Mouse (Mus musculus): Measurements from ENCODE around the gene D230025D16Rik. TPM values are rescaled to one million over a fixed set of nuclear protein-coding genes. Genes with fewer than 3 reads are reported as not detected.
A peak's percentile ranks its signal among the peaks of the same experiment; 100 is the strongest.
"Not testable (repeated sequence)": the region's sequence is repeated elsewhere in the genome, so short reads cannot be mapped to it uniquely, and the experiment has no call there.

The D230025D16Rik gene
- total RNA-seq, 1 experiment = 41.7 TPM

DNA sequence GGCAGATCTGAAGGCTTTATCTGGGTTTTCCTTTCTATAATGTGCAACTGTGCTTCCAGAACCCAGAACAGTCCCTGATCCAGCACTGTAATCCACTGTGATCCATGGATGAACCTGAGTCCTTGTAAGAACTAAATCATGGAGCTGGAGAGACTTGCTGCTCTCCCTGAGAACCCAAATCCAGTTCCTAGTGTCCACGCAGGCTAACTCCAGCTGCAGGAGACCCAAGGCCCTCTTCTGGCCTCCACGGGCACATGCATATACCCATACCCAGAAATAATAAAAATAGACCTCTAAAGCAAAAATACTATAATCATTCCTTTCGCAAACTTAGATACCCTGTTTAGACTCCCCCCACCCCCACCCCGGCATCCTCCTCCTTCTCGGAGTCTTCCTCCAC, 63.3 kb downstream of the D230025D16Rik start:
- Histone ChIP-seq H3K4me1 (ENCODE audit: control insufficient read depth in 2 of 2, insufficient read depth in 2 of 2, low read length in 2 of 2, poor library complexity in 1 of 2) (peaks cover 0 to 29% of the 10 kb centered on the region in 2 experiments; a peak in 2 of 4 replicates), H3K4me3 (ENCODE audit: insufficient read depth in 1 of 2, low read depth in 1 of 2, low read length in 2 of 2, poor library complexity in 1 of 2, severe bottlenecking in 1 of 2) (no peak overlapping the region), H3K27ac (ENCODE audit: insufficient read depth, low read depth, low read length, poor library complexity, severe bottlenecking) (no peak overlapping the region), H3K36me3 (ENCODE audit: control insufficient read depth, insufficient read depth, low read length, poor library complexity, severe bottlenecking) (no peaks in the 10 kb centered on the region; the same call in 1 of the 2 replicates), H3K9me3 (ENCODE audit: control insufficient read depth, insufficient read depth, low read depth, low read length) (no peaks in the 10 kb centered on the region), H3K9ac (ENCODE audit: insufficient read depth, low read depth, low read length, poor library complexity, severe bottlenecking) (no peak overlapping the region)
- no peak for DNase-seq (ENCODE audit: low read depth, low spot score)
- TF ChIP-seq ZC3H11A (IDR thresholded peaks at IDR 0.05; ENCODE audit: borderline replicate concordance, low read depth, low read length) (no peak), CHD2 (IDR thresholded peaks at IDR 0.05; ENCODE audit: low read depth, low read length) (no peak), ZNF384 (IDR thresholded peaks at IDR 0.05; ENCODE audit: low read depth, low read length) (no peak), HCFC1 (IDR thresholded peaks at IDR 0.05; ENCODE audit: borderline replicate concordance, insufficient read depth, low read length) (no peak), MAFK (IDR thresholded peaks at IDR 0.05; ENCODE audit: insufficient read depth, low read depth, low read length) (no peak)
- in situ Hi-C loops (cut with MboI; ENCODE audit: low sequenced_read_pairs in 2 of 2, unreplicated experiment in 2 of 2) = no loop called here

- H3K4me1 ChIP-seq (ENCODE audit: control insufficient read depth in 2 of 2, insufficient read depth in 2 of 2, low read length in 2 of 2, poor library complexity in 1 of 2) = peaks cover 0 to 26% of the 10 kb centered on the region in 2 experiments; a peak in 2 of 4 replicates
- peak overlapping the region; percentile 81 for H3K9ac ChIP-seq (ENCODE audit: insufficient read depth, low read depth, low read length, poor library complexity, severe bottlenecking)
- H3K36me3 ChIP-seq (ENCODE audit: control insufficient read depth, insufficient read depth, low read length, poor library complexity, severe bottlenecking) = no peaks in the 10 kb centered on the region; the same call in 1 of the 2 replicates
- peak overlapping the region; percentile 38; the same call in 1 of the 2 replicates for H3K27ac ChIP-seq (ENCODE audit: insufficient read depth, low read depth, low read length, poor library complexity, severe bottlenecking)
- TF ChIP-seq ZC3H11A (IDR thresholded peaks at IDR 0.05; ENCODE audit: borderline replicate concordance, low read depth, low read length) (no peak), CHD2 (IDR thresholded peaks at IDR 0.05; ENCODE audit: low read depth, low read length) (peak; percentile 62; the same call in 1 of the 2 replicates), HCFC1 (IDR thresholded peaks at IDR 0.05; ENCODE audit: borderline replicate concordance, insufficient read depth, low read length) (peak; percentile 53; the same call in 1 of the 2 replicates), MAFK (IDR thresholded peaks at IDR 0.05; ENCODE audit: insufficient read depth, low read depth, low read length) (no peak)
- H3K9me3 ChIP-seq (ENCODE audit: control insufficient read depth, insufficient read depth, low read depth, low read length) = no peaks in the 10 kb centered on the region
- DNase-seq (ENCODE audit: low read depth, low spot score) = peak; percentile 96
- in situ Hi-C loops (cut with MboI; ENCODE audit: low sequenced_read_pairs in 2 of 2, unreplicated experiment in 2 of 2) = no loop called here
- peak overlapping the region; percentile 76 to 83 for H3K4me3 ChIP-seq (ENCODE audit: insufficient read depth in 1 of 2, low read depth in 1 of 2, low read length in 2 of 2, poor library complexity in 1 of 2, severe bottlenecking in 1 of 2)
Measured at GRCm38 (mm10) chr8:105288958-105289732, 64.2 kb downstream of the D230025D16Rik start.

GRCm38 (mm10) chr8:105289805-105290460, 65.0 kb downstream of the D230025D16Rik start, which contains the start of gene 4931428F04Rik:
4931428F04Rik (minus strand) TSS chr8:105289864.
- no peak for TF ChIP-seq MAFK (IDR thresholded peaks at IDR 0.05; ENCODE audit: insufficient read depth, low read depth, low read length)
- no peak for TF ChIP-seq ZNF384 (IDR thresholded peaks at IDR 0.05; ENCODE audit: low read depth, low read length)
- no peak for TF ChIP-seq CHD2 (IDR thresholded peaks at IDR 0.05; ENCODE audit: low read depth, low read length)
- no peak for TF ChIP-seq HCFC1 (IDR thresholded peaks at IDR 0.05; ENCODE audit: borderline replicate concordance, insufficient read depth, low read length)
- no peak for TF ChIP-seq ZC3H11A (IDR thresholded peaks at IDR 0.05; ENCODE audit: borderline replicate concordance, low read depth, low read length)
- H3K9ac ChIP-seq (ENCODE audit: insufficient read depth, low read depth, low read length, poor library complexity, severe bottlenecking) = peak within 1 kb of the TSS; percentile 81
- peaks cover 0 to 27% of the 10 kb centered on the region in 2 experiments; a peak in 2 of 4 replicates for H3K4me1 ChIP-seq (ENCODE audit: control insufficient read depth in 2 of 2, insufficient read depth in 2 of 2, low read length in 2 of 2, poor library complexity in 1 of 2)
- peak within 1 kb of the TSS; percentile 76 to 83 for H3K4me3 ChIP-seq (ENCODE audit: insufficient read depth in 1 of 2, low read depth in 1 of 2, low read length in 2 of 2, poor library complexity in 1 of 2, severe bottlenecking in 1 of 2)
- DNase-seq (ENCODE audit: low read depth, low spot score) = no peak
- no peaks in the 10 kb centered on the region for H3K9me3 ChIP-seq (ENCODE audit: control insufficient read depth, insufficient read depth, low read depth, low read length)
- H3K27ac ChIP-seq (ENCODE audit: insufficient read depth, low read depth, low read length, poor library complexity, severe bottlenecking) = peak within 1 kb of the TSS; percentile 38; the same call in 1 of the 2 replicates
- H3K36me3 ChIP-seq (ENCODE audit: control insufficient read depth, insufficient read depth, low read length, poor library complexity, severe bottlenecking) = no peaks in the 10 kb centered on the region; the same call in 1 of the 2 replicates
- in situ Hi-C loops (cut with MboI; ENCODE audit: low sequenced_read_pairs in 2 of 2, unreplicated experiment in 2 of 2) = no loop called here

GRCm38 (mm10) chr8:105290554-105291314, 65.8 kb downstream of the D230025D16Rik start:
- H3K4me1 ChIP-seq (ENCODE audit: control insufficient read depth in 2 of 2, insufficient read depth in 2 of 2, low read length in 2 of 2, poor library complexity in 1 of 2) = peaks cover under 1 to 33% of the 10 kb centered on the region in 2 experiments; a peak in 3 of 4 replicates
- peak overlapping the region; percentile 76 to 83 for H3K4me3 ChIP-seq (ENCODE audit: insufficient read depth in 1 of 2, low read depth in 1 of 2, low read length in 2 of 2, poor library complexity in 1 of 2, severe bottlenecking in 1 of 2)
- in situ Hi-C loops (cut with MboI; ENCODE audit: low sequenced_read_pairs in 2 of 2, unreplicated experiment in 2 of 2) = no loop called here
- H3K9ac ChIP-seq (ENCODE audit: insufficient read depth, low read depth, low read length, poor library complexity, severe bottlenecking) = peak overlapping the region; percentile 2; the same call in 1 of the 2 replicates
- peak; percentile 95 for DNase-seq (ENCODE audit: low read depth, low spot score)
- H3K27ac ChIP-seq (ENCODE audit: insufficient read depth, low read depth, low read length, poor library complexity, severe bottlenecking) = no peak overlapping the region
- H3K9me3 ChIP-seq (ENCODE audit: control insufficient read depth, insufficient read depth, low read depth, low read length) = no peaks in the 10 kb centered on the region
- TF ChIP-seq ZC3H11A (IDR thresholded peaks at IDR 0.05; ENCODE audit: borderline replicate concordance, low read depth, low read length) (0 out of 2 replicates have a peak, but pooled peaks have one; percentile 39), MAFK (IDR thresholded peaks at IDR 0.05; ENCODE audit: insufficient read depth, low read depth, low read length) (no peak), ZNF384 (IDR thresholded peaks at IDR 0.05; ENCODE audit: low read depth, low read length) (no peak), HCFC1 (IDR thresholded peaks at IDR 0.05; ENCODE audit: borderline replicate concordance, insufficient read depth, low read length) (0 out of 2 replicates have a peak, but pooled peaks have one; percentile 26)
- H3K36me3 ChIP-seq (ENCODE audit: control insufficient read depth, insufficient read depth, low read length, poor library complexity, severe bottlenecking) = no peaks in the 10 kb centered on the region; the same call in 1 of the 2 replicates

DNA sequence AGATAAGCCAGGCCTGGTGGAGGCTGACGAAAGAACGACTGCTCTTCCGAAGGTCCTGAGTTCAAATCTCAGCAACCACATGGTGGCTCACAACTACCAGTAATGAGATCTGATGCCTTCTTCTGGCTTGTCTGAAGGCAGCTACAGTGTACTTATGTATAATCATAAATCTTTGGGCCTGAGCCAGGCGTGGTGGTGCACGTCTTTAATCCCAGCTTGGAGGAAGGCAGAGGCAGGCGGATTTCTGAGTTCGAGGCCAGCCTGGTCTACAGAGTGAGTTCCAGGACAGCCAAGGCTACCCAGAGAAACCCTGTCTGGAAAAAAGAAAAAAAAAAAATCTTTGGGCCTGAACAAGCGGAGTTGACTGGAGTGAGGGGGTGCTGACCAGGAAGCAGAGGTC, 66.4 kb downstream of the D230025D16Rik start:
- peaks cover 2 to 38% of the 10 kb centered on the region in 2 experiments; a peak in 3 of 4 replicates for H3K4me1 ChIP-seq (ENCODE audit: control insufficient read depth in 2 of 2, insufficient read depth in 2 of 2, low read length in 2 of 2, poor library complexity in 1 of 2)
- H3K36me3 ChIP-seq (ENCODE audit: control insufficient read depth, insufficient read depth, low read length, poor library complexity, severe bottlenecking); H3K4me3 ChIP-seq (ENCODE audit: insufficient read depth in 1 of 2, low read depth in 1 of 2, low read length in 2 of 2, poor library complexity in 1 of 2, severe bottlenecking in 1 of 2); in situ Hi-C loops (cut with MboI; ENCODE audit: low sequenced_read_pairs in 2 of 2, unreplicated experiment in 2 of 2); H3K9ac ChIP-seq (ENCODE audit: insufficient read depth, low read depth, low read length, poor library complexity, severe bottlenecking); DNase-seq (ENCODE audit: low read depth, low spot score); H3K27ac ChIP-seq (ENCODE audit: insufficient read depth, low read depth, low read length, poor library complexity, severe bottlenecking); H3K9me3 ChIP-seq (ENCODE audit: control insufficient read depth, insufficient read depth, low read depth, low read length): not testable (repeated sequence)

- H3K27ac ChIP-seq (ENCODE audit: insufficient read depth, low read depth, low read length, poor library complexity, severe bottlenecking); H3K4me3 ChIP-seq (ENCODE audit: insufficient read depth in 1 of 2, low read depth in 1 of 2, low read length in 2 of 2, poor library complexity in 1 of 2, severe bottlenecking in 1 of 2); H3K36me3 ChIP-seq (ENCODE audit: control insufficient read depth, insufficient read depth, low read length, poor library complexity, severe bottlenecking); H3K9ac ChIP-seq (ENCODE audit: insufficient read depth, low read depth, low read length, poor library complexity, severe bottlenecking); H3K9me3 ChIP-seq (ENCODE audit: control insufficient read depth, insufficient read depth, low read depth, low read length); in situ Hi-C loops (cut with MboI; ENCODE audit: low sequenced_read_pairs in 2 of 2, unreplicated experiment in 2 of 2); DNase-seq (ENCODE audit: low read depth, low spot score): not testable (repeated sequence)
- H3K4me1 ChIP-seq (ENCODE audit: control insufficient read depth in 2 of 2, insufficient read depth in 2 of 2, low read length in 2 of 2, poor library complexity in 1 of 2) = peaks cover 2 to 36% of the 10 kb centered on the region in 2 experiments; a peak in 3 of 4 replicates
Measured at GRCm38 (mm10) chr8:105291802-105292201, 66.9 kb downstream of the D230025D16Rik start.

Data from ES-E14 (cell line).